Mouse (Mus musculus) NIH3T3 (cell line): ENCODE data around the gene Slc7a7.

Experiments
- DNase-seq: peaks from one replicate; pipeline ENCODE4 v3.0.0-alpha.2; 2012; ENCODE audit warnings: low read depth

Slc7a7 gene

GRCm38 (mm10) chr14:54412629-54413170, 4.9 kb downstream of the Slc7a7 start:
- DNase-seq, result peak; percentile 79

DNA sequence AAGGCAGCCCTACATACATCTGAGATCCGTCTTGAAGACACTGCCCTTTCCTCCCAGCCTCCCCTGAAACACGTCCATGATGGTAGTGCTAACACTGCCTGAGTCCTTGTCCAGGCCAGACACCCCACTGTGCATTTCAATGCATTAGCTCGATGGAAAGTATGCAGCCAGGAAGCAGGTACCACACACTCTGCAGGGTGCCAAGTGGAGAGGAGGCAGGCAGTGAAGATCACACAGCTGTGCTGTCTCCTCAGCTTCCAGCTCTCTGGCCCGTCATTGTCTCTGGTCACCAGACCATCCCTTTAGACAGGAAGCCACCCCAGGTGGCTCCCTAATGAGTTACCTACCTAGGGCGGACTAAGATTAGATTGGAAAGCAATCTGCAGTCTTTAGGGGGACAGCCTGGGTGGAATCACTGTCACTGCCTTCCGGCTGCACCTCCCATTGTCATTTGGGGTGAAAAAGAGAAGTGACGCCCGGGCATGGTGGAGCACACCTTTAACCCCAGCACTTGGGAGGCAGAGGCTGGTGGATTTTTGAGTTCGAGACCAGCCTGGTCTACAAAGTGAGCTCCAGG, 5.5 kb downstream of the Slc7a7 start:
- DNase-seq, result no peak

- DNase-seq, result no peak
These were observed 7.4 kb downstream of the Slc7a7 start for GRCm38 (mm10) chr14:54409980-54410810.

DNA sequence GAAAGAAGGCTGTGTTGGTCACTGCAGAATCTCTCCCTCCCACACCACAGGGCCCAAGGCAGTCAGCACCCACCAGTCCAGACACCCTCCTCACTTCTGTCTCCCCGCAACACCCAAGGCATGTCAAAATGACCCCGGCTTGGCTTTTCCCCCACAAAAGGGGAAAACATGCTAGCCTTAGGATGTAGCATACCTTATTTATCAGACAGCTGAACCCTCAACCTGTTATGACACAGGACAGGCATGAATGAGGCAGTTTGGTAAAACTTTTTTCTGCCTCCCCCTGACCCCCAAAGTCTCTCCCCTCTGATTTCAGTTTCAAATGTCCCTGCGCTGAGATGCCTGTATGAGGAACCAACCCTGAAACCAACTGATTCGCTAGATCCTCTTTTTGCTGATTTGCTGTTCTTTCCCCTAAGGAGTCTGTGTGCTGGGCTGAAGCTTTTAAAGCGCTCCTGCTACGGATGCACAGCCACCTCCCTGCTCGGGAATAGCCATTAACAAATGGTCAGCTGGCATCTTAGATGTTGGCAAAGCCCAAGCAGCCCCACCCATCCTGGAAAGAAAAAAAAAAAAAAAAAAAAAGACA, 8.4 kb downstream of the Slc7a7 start:
- DNase-seq, result no peak

DNA sequence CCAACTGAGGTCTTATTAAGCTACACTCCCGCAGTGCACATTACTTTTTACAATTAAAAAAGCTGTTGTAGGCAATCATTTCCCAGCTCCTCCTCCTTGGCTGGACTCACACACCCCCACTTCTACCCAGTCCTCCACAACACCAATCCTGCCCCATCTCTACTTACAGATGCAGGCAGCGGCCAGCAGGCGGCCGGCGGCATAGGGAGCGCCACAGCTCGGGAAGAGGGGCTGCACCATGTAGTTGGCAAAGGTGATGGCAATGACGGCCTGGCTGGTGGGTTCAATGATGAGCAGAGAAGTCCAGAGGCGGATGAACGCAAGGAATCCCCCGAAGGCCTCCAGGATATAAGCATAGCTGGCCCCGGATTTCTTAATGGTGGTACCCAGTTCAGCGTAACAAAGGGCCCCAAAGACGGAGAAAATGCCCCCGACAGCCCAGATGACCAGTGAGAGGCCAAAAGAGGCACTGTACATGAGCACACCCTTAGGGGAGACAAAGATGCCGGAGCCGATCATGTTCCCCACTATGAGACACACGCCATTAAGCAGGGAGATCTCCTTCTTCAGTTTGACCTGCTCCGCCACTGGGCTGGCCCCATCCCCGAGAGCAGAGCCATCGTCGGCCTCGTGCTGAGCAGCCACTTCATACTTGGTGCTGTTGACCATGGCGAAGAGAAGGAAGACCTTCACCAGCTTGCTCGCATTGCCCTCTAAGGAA, 9.1 kb downstream of the Slc7a7 start:
- no peak for DNase-seq

DNA sequence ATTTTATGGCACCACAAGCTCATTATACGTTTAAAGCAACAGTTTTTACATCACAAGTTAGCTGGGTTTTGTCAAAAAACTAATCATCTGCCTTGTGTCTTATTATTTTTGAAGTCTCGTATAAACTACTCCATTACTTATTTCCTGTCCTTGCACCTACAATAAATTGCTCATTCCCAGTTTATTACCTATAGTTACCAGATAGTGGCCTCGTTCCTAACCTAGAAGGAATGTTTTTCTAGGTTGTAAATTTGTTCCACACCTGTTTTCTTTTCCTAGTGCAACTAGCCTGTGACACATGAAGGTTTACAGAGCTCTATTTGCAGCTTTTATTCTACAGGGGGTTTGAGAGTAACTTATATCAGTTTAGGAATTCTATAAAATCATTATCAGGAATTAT, 15.9 kb downstream of the Slc7a7 start:
- DNase-seq, result no peak

- DNase-seq, result no peak
These were observed 18.6 kb downstream of the Slc7a7 start for GRCm38 (mm10) chr14:54398921-54399382.

DNA sequence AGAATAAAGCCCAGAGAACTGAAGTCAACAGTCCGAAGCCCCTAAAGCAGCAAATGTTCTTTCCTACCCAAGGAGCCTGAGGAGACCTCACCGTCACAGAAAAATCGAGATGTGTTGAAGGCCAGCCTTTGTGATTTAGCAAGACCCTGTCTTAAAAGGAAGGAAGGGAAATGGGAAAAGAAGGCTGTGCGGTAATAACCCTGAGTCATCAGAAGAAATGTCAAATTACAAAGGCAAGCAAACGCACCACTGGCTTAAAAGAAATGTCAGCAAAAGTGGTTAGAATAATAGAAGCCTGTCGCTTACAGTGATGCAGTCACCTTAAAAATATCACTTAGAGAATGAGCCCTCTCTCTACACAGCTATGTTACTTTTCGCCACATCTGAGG, 19.1 kb downstream of the Slc7a7 start:
- no peak for DNase-seq

- DNase-seq, result no peak
These were observed 19.6 kb downstream of the Slc7a7 start for GRCm38 (mm10) chr14:54397872-54398527.

DNA sequence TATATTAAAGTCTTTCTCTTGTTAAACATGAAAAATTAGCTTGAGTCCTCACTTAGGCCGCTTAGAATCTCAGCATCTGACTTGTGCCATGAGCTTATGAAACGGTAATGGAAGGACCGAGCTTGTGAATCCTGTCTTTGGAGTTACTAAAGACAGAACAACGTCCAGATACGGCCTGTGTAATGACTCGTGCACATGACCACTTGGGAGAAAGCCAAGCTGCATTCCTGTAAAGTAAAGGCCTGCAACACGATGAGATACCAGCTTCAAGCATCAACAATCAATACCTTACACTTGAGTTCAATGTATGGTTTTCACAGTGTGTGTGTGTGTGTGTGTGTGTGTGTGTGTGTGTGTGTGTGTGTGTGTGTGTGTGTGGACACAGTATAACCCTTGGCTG, 20.9 kb downstream of the Slc7a7 start:
- peak; percentile 73 for DNase-seq

DNA sequence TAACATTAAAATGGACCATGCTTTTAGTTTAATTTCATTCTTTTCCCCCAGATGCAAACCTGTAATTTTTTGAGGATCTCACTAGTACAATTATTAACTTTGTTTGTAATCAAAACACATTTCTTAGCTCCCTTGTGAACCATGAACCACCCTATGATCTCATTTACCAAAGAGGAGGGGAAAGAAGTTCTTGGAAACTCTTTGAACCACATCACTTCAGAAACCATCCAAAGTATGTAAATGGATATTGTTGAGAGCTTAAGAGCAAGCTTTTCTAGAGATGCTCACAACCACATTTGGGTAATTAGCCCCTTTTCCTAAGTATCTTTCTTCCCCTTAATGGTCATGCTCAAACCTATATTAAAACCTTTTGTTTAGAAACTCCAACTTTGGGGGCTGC, 23.3 kb downstream of the Slc7a7 start:
- DNase-seq, result no peak

GRCm38 (mm10) chr14:54393794-54394193, 23.8 kb downstream of the Slc7a7 start:
- DNase-seq, result no peak

DNA sequence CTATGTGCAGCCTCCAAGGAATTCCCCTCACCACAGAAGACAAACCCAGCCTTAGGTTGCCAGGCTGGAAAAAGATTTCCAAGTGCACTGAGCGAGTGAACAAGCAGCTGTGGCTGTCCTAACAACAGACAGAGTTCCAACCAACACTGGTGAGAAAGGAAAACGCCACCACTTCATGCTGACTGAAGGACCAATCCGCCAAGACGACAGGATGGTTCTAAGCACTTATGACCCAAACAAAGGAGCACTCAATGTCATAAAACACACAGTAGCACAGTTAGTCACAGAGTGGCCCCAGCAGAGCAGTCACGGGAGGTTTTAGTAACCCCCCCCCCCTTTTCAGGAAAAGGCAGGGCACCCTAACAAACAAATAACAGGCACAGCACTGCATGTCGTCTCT, 26.7 kb downstream of the Slc7a7 start:
- no peak for DNase-seq

DNA sequence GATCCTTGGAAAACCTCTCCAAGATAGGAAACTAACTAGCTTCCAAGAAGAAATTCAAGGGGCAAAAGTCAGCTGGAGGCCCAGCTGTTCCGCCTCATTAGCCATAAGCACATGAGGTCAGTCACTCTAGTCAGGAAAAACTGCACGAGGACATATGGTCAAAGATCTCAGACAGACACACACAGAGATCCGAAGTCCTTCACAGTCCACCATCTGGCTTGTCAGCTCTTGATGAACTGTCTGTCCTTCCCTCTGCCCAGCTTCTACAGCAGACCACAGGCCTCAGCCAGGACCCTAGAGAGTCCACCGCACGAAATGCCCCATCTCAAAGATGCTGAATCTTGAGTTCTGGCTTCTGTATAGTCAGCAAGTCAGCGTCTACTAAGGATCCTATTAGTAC, 30.0 kb downstream of the Slc7a7 start:
- DNase-seq, result no peak

DNA sequence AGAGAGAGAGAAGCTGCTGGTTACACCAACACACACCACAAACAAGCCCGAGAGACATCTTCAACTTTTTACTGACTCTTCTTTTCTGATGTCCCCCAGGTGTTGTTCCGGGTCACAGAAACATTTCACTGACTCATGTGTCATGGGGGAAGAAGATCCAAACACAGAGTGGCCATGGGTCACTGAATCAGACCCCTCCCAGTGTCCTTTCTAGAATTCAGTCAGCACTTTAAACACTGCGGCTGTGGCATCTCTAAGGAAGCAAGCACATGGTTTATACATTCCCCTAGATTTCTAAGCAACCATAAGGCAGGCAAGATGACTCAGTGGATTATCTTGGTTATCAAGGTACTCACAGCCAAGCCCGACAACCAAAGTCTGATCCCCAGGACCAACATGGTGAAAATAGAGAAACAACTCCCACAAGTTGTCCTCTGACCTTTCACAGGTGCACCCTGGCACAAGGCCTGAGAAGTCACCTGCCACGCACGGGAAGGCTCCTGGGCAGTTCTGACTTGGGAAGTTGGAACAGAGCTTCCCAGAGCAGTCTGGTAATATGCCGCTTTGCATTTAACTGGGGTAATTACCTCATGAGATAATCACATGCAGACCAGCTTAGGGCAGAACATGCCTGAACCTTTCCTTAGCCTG, 31.5 kb downstream of the Slc7a7 start:
- no peak for DNase-seq

DNA sequence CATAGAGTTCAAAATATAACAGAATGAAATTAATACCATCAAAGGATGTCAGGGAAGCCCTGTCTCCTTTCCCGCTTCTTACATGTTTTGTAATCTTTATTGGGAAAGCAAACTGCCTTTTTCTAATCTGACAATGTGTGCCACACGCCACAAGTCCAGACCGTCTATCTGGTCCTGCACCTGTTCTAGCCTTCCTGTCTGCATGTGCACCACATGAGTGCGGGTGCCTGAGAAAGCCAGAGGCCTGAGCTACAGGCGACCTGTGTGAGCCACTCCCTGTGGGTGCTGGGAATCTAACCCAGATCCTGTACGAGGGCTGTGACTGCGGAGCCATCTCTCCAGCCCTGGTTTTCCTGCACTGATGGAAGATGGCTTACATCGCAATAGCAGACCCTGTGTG, 33.2 kb downstream of the Slc7a7 start:
- DNase-seq, result no peak

- DNase-seq, result no peak
These were observed 34.2 kb downstream of the Slc7a7 start for GRCm38 (mm10) chr14:54383355-54383771.

- DNase-seq, result no peak
These were observed 34.9 kb downstream of the Slc7a7 start for GRCm38 (mm10) chr14:54382641-54383040.

DNA sequence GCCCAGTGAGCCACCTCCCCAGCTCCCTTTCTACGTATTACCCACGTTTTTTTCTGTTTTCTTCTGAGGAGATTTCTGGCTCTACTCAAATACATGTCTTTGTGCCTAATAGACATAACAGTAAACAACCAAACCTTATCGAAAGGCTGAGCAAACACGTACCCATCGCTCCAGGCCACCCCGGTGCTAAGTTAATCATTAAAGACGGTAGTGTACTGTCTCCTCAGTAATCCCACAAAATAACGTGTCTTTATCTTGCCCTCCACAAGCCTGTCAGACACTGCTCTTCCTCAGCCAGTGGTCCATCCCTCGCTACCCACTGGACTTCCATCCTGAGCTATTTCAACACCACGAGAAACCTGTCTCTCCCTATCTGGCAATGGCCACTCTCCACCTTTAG, 35.8 kb downstream of the Slc7a7 start:
- no peak for DNase-seq

DNA sequence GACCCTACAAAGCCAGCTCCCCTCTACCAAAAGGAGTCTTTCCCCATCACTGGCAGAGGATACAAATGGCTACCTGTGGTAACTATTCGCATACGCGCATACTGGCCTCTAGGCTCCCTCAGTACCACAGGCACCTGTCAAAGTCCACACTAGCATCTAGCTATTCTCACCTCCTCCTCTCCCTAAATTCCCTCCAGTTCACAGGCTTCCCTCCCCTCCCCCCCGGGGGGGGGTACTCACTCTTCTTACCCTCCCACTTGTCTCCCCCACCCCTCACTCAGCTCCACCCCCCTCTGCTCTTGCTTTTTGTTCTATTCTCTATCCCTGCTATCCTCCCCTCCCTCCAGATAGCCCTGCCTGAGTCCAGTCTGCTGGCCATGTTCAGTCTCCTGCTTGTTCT, 37.0 kb downstream of the Slc7a7 start:
- no peak for DNase-seq

GRCm38 (mm10) chr14:54379571-54379970, 38.0 kb downstream of the Slc7a7 start:
- DNase-seq, result peak; percentile 34
